Mouse (Mus musculus) CH12F3 (cell line): Measurements from ENCODE around the gene Ifne.
"Not testable (repeated sequence)": the region's sequence is repeated elsewhere in the genome, so short reads cannot be mapped to it uniquely, and the experiment has no call there.

Experiments used
- in situ Hi-C: fragments of 300-500 bp; cut with MboI; formaldehyde crosslinking; loops from 2 replicates; pipeline ENCODE4 v1.14.3; 2020; ENCODE audit warnings: low sequenced_read_pairs

The Ifne gene

DNA sequence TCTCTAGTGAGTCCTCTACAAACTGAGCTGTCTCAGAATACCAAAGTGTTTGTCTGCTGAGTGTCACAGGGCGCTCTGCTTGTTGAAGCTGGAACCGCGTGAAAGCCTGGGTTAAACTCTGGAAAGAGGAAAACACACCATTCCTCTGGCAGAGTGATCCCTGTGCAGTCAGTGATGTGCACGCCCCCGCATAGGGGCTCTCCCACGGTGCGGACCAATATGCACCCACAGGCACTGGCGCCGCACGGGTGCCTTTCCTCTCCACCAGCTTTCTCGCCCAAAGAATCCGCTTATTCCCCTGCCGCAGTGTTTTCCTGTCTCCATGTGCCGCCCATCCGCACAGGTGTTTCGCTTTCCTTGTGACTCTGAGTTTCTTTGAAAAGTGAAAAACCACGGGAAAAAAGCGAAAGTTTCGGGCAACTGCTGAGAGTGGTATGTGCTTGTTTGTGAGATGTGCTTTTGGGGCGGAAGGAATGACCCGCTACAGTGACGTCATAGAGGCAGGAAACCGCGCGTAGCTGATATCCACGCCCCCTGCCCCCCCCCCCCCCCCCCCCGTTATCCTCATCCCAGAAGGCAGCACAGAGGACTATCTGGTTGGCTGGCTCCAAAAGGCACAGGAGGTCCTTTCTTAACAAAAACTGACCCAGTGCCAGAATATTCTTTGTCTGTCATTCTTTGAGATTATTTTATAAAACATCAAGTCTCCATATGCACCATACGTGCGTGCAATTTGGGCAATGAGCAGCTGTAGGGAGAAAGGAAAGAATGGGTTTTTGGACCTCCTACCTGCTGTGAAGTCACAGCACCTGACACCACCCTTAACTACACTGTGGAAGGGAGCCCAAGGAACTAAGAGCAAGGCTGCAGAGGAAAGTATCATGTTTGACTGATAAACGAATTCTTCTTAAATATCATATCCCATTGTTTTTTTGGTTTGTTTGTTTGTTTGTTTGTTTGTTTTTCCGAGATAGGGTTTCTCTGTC lies 11.8 kb downstream of the Ifne start:
- in situ Hi-C loops, result no loop called here

DNA sequence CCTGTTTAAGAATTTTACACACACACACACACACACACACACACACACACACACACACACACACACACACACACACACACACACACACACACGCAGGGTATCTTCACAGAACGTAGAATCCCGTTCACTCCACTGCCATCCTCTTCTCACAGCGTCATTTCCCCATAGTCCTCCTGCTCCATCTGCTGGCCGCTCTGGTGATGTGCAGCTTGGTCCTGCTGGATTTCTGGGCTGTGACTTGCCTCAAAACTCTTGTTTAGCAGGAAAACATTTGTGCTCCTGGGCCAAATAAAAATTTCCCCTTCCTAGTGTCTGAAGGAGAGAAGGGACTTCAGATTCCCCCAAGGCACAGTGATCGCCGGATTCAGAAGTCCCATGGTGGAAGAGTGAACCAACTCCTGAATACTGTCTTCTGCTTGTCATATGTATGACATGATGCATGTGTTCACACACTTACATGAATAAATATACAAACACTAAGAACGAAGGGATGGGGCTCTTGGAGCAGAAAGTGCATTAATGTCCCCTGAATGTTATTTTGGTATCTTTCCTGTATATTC lies 12.6 kb downstream of the Ifne start:
- in situ Hi-C loops, result no loop called here

DNA sequence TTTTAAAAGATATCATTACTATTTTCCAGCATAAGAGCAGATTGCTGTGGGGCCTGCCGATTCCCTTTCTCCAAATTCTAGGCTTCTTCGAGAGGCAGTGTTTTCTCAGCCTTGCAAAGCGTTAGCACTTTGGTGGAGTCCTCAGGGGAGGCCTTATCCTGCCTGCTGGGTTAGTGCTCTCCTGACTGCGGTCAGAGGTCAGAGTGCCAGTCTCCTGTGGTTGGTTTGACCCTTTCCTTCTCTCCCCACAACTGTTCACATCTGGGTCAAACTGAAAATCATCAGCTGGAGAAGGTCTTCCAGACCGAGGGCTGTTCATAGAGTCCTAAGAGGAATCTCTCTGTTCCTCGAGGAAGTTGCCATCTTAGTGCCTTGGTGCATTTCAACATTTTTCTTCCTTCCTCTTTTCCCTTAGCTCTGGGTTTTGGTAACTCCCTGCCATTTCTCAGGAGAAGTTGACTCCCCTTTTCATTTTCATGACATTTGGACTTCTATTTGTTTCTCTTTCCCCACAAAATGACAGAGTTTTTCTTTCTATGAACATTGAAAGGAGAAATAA lies 14.9 kb downstream of the Ifne start:
- in situ Hi-C loops, result no loop called here

DNA sequence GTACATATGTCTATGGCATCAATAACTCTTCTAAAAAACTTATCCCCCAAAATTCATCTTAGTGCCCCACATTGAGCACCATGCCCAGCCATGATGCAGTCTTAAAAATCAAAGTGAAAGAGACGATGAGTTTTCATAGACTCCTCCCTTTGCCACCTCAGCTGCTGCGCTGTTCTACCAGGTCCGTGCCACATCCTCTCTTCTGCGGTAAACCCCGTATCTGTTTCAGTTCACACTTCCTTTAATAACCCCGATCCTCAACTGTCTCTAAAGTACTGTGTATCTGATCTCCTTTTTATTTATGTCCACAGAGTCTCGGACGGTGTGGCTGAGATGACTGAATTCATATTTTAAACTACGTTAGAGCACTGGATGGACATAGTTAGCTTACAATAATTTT lies 15.4 kb downstream of the Ifne start:
- in situ Hi-C loops, result no loop called here

DNA sequence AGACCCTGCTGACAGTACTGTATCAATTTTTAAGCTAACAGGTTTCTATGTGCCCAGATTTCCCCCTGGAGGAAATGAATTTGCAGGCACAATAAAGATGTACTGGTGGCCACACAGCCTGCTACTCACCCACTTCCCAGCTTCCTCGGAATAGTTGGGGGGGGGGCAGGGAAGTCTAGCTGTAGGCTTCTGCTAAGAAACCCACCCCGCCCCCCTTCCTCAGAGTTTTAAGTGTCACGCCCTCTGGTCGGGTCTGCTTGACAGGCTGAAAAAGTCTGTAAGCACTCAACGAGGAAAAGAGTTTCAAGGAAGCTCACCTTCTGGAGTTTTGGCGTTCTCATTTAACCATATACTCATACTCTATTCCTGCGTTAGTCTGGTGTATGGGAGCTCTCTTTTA lies 16.7 kb downstream of the Ifne start:
- in situ Hi-C loops, result no loop called here

DNA sequence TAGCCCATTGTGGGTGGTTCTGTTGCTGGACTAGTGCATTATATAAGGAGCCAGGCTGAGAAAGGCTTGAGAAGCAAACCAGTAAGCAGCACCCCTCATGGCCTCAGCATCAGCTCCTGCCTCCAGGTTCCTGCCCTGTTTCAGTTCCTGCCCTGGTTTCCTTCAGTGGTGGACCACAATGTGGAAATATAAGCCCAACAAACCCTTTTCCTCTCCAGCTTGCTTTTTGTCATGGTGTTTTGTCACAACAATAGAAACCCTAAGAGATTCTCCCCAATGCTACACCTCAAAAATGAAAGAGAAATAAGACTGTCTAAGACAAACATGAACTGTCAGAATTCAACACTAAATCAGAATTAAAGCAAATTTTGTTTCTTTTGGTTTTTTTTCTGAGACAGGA lies 20.8 kb downstream of the Ifne start:
- in situ Hi-C loops, result no loop called here

DNA sequence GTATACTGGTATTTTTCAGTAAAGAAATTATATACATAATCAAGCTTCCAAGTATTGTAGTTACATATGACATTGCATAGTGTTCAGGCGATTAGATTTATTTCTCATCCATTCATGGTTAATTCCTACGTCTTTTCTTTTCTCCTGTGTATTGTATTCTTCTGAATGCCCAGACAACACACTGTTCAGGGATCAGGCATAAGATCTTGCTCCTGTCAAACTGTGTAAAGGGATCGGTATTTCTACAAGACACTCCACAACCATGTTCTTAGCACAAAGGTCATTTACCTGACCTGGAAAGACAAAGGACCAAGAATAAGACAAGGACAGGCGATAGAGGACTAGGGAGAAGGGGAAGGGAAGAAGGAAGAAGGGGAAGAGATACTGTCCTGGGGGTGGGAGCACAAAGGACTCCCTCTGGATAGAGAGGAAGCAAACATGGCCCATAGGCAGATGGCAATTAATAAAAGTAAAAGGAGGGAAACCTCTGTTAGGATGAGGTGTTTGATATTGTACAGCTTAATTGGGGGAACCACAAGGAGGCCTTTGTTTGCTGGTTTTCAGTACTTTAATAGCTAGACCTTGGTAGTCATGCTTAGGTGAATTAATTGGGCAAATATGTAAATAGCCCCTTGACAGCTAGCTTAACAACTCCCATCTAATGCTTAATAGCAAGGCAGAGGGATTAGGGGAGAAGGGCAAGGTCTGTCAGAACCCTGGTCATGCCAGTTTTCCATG lies 28.8 kb downstream of the Ifne start:
- in situ Hi-C loops, result no loop called here

DNA sequence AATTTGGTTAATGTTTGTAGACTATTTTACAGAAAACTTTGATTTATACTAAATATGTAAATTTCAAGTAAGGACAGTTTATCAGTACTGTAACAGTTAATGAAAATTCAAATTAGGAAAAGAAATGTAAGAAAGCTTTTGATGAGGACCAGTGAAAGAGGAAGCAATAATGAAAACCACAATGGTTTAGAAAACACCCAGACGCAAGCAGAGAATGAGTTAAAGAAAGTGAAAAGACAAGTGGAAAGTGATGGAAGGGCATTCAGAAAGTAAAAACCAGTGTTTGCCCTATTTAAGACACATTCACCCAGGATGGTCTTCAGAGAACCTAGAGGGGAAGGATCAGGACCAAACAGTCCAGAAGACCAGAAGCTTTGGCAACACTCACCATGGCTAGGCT lies 30.3 kb downstream of the Ifne start, which contains the start of gene Ifna1:
Gene Ifna1 (plus strand): TSS at position 390 of the 400 bp plus-strand sequence.
- in situ Hi-C loops, result no loop called here

DNA sequence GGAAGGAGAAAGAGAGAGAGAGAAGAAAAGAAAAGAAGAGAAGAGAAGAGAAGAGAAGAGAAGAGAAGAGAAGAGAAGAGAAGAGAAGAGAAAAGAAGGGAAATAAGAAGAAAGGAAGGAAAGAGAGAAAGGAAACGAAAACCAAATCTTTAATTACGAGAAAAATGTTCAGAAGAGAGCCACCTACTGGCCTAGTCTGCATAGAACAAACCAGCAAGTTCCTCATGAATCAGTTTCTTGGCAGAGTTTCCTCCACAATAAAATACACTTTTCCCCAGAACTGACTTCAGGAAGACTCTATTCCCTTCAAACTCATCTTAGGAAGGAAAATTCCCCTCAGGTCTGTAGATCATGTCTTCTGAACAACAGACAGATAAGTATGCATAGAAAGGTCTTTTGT lies 34.7 kb downstream of the Ifne start:
- in situ Hi-C loops, result no loop called here

DNA sequence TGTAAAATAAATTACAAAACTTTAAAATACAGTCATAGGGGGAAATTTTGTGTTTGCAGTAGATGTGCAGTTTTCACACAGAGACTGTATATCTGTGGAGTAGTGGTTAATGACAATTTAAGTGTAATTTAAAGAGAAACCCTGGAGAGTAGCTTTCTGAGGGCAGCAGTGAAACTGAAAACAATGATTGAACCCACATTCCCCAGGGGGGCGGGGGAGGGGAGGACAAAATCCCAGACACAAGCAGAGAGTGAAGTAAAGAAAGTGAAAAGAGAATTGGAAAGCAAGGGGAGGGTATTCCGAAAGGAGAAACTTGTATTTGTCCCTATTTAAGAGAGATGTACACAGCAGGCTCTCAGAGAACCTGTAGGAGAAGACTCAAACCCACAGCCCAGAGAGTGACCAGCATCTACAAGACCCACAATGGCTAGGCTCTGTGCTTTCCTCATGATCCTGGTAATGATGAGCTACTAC lies 38.5 kb downstream of the Ifne start, which contains the start of gene Ifna4:
Gene Ifna4 (plus strand): TSS at position 424 of the 474 bp plus-strand sequence.
- in situ Hi-C loops, result no loop called here

DNA sequence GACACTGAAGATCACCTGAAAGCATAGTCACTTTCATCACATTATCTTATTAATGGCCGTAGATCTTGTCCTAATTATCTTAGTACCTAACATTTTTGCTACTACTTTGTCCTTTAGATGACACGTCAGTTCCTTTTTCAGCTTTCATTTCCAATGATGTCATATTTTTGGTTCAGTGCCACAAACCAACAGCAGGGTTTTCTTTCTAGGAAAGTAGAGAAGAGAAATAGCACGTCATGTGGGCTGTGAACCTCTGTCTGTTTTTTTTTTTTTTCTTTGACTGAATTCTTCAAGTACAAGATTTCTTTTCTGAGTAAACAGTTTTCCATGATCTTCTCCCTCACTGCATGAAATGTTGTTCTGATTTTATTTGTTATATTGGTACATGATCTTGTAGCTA lies 39.9 kb downstream of the Ifne start:
- in situ Hi-C loops, result no loop called here

DNA sequence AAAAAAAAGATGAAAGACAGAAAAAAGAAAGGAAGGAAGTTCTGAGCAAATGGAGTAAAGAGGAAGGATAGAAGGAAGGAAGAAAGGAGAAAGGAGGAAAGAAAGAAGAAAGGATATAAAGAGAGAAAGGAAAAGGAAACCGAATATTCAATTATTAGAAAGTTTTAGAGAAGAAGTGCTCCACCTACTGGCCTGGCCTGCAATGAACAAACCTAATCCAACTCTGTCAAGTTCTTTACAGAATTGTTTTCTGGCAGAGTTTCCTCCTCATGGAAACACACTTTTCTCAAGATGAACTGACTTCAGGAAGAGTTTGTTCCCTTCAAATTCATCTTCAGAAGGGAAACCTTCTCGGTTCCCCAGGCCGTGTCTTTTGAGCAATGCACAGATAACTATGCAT lies 41.2 kb downstream of the Ifne start:
- in situ Hi-C loops, result no loop called here

DNA sequence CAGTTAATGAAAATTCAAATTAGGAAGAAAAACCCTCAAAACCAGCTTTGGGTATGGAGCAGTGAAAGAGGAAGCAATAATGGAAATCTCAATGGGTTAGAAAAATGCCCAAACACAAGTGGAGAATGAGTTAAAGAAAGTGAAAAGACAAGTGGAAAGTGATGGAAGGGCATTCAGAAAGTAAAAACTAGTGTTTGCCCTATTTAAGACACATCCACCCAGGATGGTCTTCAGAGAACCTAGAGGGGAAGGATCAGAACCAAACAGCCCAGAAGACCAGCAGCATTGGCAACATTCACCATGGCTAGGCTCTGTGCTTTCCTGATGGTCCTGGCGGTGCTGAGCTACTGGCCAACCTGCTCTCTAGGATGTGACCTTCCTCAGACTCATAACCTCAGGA lies 44.8 kb downstream of the Ifne start, which contains the start of gene Ifna5:
Gene Ifna5 (plus strand): TSS at position 301 of the 400 bp plus-strand sequence.
- in situ Hi-C loops, result not testable (repeated sequence)

DNA sequence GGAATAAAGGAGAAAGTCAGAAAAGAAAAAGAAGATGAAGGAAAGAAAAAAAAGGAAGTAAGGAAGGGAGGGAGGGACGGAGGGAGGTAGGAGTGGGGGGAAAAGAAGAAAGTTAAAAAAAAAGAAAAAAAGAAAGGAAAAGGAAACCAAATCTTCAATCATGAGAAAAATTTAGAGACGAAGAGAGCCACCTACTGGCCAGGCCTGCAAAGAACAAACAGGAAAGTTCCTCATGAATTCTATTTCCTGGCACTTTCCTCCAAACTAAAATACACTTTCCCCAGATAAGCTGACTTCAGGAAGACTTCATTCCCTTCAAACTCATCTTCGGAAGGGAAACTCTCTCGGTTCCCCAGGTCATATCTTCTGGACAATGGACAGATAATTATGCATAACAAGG lies 49.5 kb downstream of the Ifne start:
- in situ Hi-C loops, result no loop called here
